Mouse (Mus musculus): ENCODE results near the gene Mtch1.
"Not testable (repeated sequence)": the region's sequence is repeated elsewhere in the genome, so short reads cannot be mapped to it uniquely, and the experiment has no call there.

The Mtch1 gene

GRCm38 (mm10) chr17:29361982-29362691 lies 14.4 kb upstream of the Mtch1 start:
- DNase-seq (ENCODE audit: low spot score): no peak

- no peak for DNase-seq (ENCODE audit: low spot score)
These were observed 13.1 kb upstream of the Mtch1 start, which contains the start of gene Fgd2 for GRCm38 (mm10) chr17:29360761-29361221. Gene Fgd2, plus strand, starts transcription at chr17:29360914.

GRCm38 (mm10) chr17:29358928-29359327 lies 11.2 kb upstream of the Mtch1 start:
- no peak for DNase-seq (ENCODE audit: low spot score)

GRCm38 (mm10) chr17:29356882-29357281 lies 9.1 kb upstream of the Mtch1 start:
- no peak for DNase-seq (ENCODE audit: low spot score)

- no peak for DNase-seq (ENCODE audit: low spot score)
These were observed 8.7 kb upstream of the Mtch1 start for GRCm38 (mm10) chr17:29356479-29356856.

- DNase-seq (ENCODE audit: low spot score): no peak
These were observed 8.2 kb upstream of the Mtch1 start for GRCm38 (mm10) chr17:29355841-29356478.

GRCm38 (mm10) chr17:29355461-29355840 lies 7.7 kb upstream of the Mtch1 start:
- no peak for DNase-seq (ENCODE audit: low spot score)

GRCm38 (mm10) chr17:29351056-29351455 lies 3.3 kb upstream of the Mtch1 start:
- DNase-seq (ENCODE audit: low spot score): not testable (repeated sequence)

GRCm38 (mm10) chr17:29348996-29349395 lies 1.3 kb upstream of the Mtch1 start:
- DNase-seq (ENCODE audit: low spot score): no peak

GRCm38 (mm10) chr17:29347126-29347644 lies 549 bp downstream of the Mtch1 start:
- DNase-seq (ENCODE audit: low spot score): no peak

- no peak for DNase-seq (ENCODE audit: low spot score)
These were observed 1.1 kb downstream of the Mtch1 start for GRCm38 (mm10) chr17:29346496-29347125.

- no peak for DNase-seq (ENCODE audit: low spot score)
These were observed 2.5 kb downstream of the Mtch1 start for GRCm38 (mm10) chr17:29345272-29345671.

- DNase-seq (ENCODE audit: low spot score): no peak
These were observed 4.5 kb downstream of the Mtch1 start for GRCm38 (mm10) chr17:29343241-29343640.

GRCm38 (mm10) chr17:29342010-29342910 lies 5.5 kb downstream of the Mtch1 start:
- DNase-seq (ENCODE audit: low spot score): no peak

- no peak for DNase-seq (ENCODE audit: low spot score)
These were observed 6.1 kb downstream of the Mtch1 start for GRCm38 (mm10) chr17:29341591-29342003.

GRCm38 (mm10) chr17:29340406-29341261 lies 7.1 kb downstream of the Mtch1 start:
- DNase-seq (ENCODE audit: low spot score): no peak

GRCm38 (mm10) chr17:29339170-29339768 lies 8.5 kb downstream of the Mtch1 start:
- no peak for DNase-seq (ENCODE audit: low spot score)

GRCm38 (mm10) chr17:29337979-29338823 lies 9.5 kb downstream of the Mtch1 start:
- no peak for DNase-seq (ENCODE audit: low spot score)

- no peak for DNase-seq (ENCODE audit: low spot score)
These were observed 11.3 kb downstream of the Mtch1 start for GRCm38 (mm10) chr17:29336266-29336990.

Measured in left cerebral cortex, adult 11 months (tissue).